Mouse (Mus musculus): Measurements from ENCODE around the gene Nr2f1. TPM values are rescaled to one million over a fixed set of nuclear protein-coding genes. Genes with fewer than 3 reads are reported as not detected.

The Nr2f1 gene
- total RNA-seq, 2 experiments from 2014 or later, result 3.0 to 3.5 TPM

Other genes starting within 250 kb of the Nr2f1 start
- gene Pou5f2, start 174.9 kb downstream of the Nr2f1 start, total RNA-seq (2021), result 1 to 10 TPM; 1.4 to 2.3 TPM